18 mouse cellular contexts compared by ENCODE assay signal in genomic region chr10:68435754-68436153, GRCm38 (mm10).
DNase-seq lines count a peak whose midpoint lies in the region; ATAC-seq lines count a peak whose summit lies in the region.
"Had no signal": no experiment of that assay in that cellular context is flagged by ENCODE, and none has a peak within 500 bp of the region (broad histone marks: within the 10 kb centered on the region; RNA-seq: fewer than 3 reads in every experiment).

No protein-coding gene starts in this region.

- peaks cover 38% of the 10 kb centered on the region for H3K4me1 ChIP-seq in embryonic facial prominence, embryonic 13.5 days
- peaks cover 7% of the 10 kb centered on the region; the same call in 1 of the 2 replicates for H3K4me1 ChIP-seq in limb, embryonic 11.5 days (ENCODE audit: control insufficient read depth, insufficient read depth, low read length)
- H3K4me1 ChIP-seq: heart, embryonic 10.5 days had no signal

- no peak overlapping the region for H3K4me3 ChIP-seq in embryonic facial prominence, embryonic 13.5 days
- no peak overlapping the region for H3K4me3 ChIP-seq in limb, embryonic 11.5 days (ENCODE audit: low read depth, low read length)
- H3K4me3 ChIP-seq: forebrain, embryonic 15.5 days; heart, embryonic 10.5 days; hindbrain, embryonic 13.5 days had no signal

- peak overlapping the region; percentile 80 for H3K27ac ChIP-seq in embryonic facial prominence, embryonic 13.5 days
- peak overlapping the region; percentile 61 for H3K27ac ChIP-seq in limb, embryonic 11.5 days (replicated peaks; ENCODE audit: low read depth, low read length)
- H3K27ac ChIP-seq: forebrain, embryonic 15.5 days; heart, embryonic 10.5 days; hindbrain, embryonic 13.5 days had no signal

- peak; percentile 21 for DNase-seq in heart, adult 11 months
- DNase-seq in heart, postnatal 14 days: no peak
- peak; percentile 6 to 37 for DNase-seq in kidney, postnatal 25 days
- DNase-seq in kidney, adult 18-20 months: no peak
- DNase-seq in limb, embryonic 11.5 days (ENCODE audit: low spot score): no peak
- no peak for DNase-seq in thymus, adult 18-20 months
- DNase-seq in lung, postnatal 4 days: no peak
- DNase-seq: adrenal gland, postnatal 10 days; cerebellum, adult 11 months; cerebellum, adult 9-10 months; cerebellum, postnatal 25 days; gastrocnemius, postnatal 36 days; heart, adult 18-20 months; heart, postnatal 10 days had no signal

- intact Hi-C loops in heart, postnatal 14 days (cut with DNase I): no loop called here

- no peaks in the 10 kb centered on the region for H3K27me3 ChIP-seq in embryonic facial prominence, embryonic 13.5 days
- no peaks in the 10 kb centered on the region for H3K27me3 ChIP-seq in limb, embryonic 11.5 days (ENCODE audit: control insufficient read depth, insufficient read depth, low read length)
- H3K27me3 ChIP-seq: forebrain, embryonic 15.5 days; hindbrain, embryonic 13.5 days had no signal

- no peak for ATAC-seq in embryonic facial prominence, embryonic 13.5 days (ENCODE audit: insufficient number of reproducible peaks, insufficient read depth, low FRiP score, low TSS enrichment, low read depth)
- no peak for ATAC-seq in limb, embryonic 11.5 days (ENCODE audit: insufficient number of reproducible peaks, low FRiP score, low TSS enrichment, low read depth)
- ATAC-seq: forebrain, embryonic 15.5 days had no signal

- H3K4me2 ChIP-seq in embryonic facial prominence, embryonic 13.5 days: no peak overlapping the region
- no peak overlapping the region for H3K4me2 ChIP-seq in limb, embryonic 11.5 days (ENCODE audit: low read depth, severe bottlenecking)
- H3K4me2 ChIP-seq: forebrain, embryonic 15.5 days; hindbrain, embryonic 13.5 days had no signal

- no peak overlapping the region for H3K9ac ChIP-seq in embryonic facial prominence, embryonic 13.5 days
- H3K9ac ChIP-seq in limb, embryonic 11.5 days (ENCODE audit: low read length): no peak overlapping the region
- H3K9ac ChIP-seq: forebrain, embryonic 15.5 days; hindbrain, embryonic 13.5 days had no signal

- 67% methylated on average over 7 of the region's 7 CpGs for WGBS in embryonic facial prominence, embryonic 13.5 days
- WGBS in limb, embryonic 11.5 days: 84% methylated on average over 7 of the region's 7 CpGs

- no peaks in the 10 kb centered on the region for H3K36me3 ChIP-seq in embryonic facial prominence, embryonic 13.5 days
- H3K36me3 ChIP-seq in limb, embryonic 11.5 days (ENCODE audit: control insufficient read depth, insufficient read depth, low read length): no peaks in the 10 kb centered on the region
- H3K36me3 ChIP-seq: forebrain, embryonic 15.5 days; heart, embryonic 10.5 days; hindbrain, embryonic 13.5 days had no signal

- H3K9me3 ChIP-seq in embryonic facial prominence, embryonic 13.5 days: no peaks in the 10 kb centered on the region
- no peaks in the 10 kb centered on the region for H3K9me3 ChIP-seq in limb, embryonic 11.5 days (ENCODE audit: control insufficient read depth, low read length)
- H3K9me3 ChIP-seq: forebrain, embryonic 15.5 days; heart, embryonic 10.5 days; hindbrain, embryonic 13.5 days had no signal

Comparison
In these comparisons a context has a peak if more than half of its experiments do, and no peak if none do; other contexts are left out.
1. DNase-seq: peak in heart, adult 11 months (single experiment) and kidney, postnatal 25 days (2 of 2); none in heart, postnatal 14 days (0 of 2), kidney, adult 18-20 months (single experiment), limb, embryonic 11.5 days (single experiment), thymus, adult 18-20 months (0 of 2) and lung, postnatal 4 days (0 of 2).